Mouse (Mus musculus) cerebellum, adult 2 months (tissue): Measurements from ENCODE around the gene Plxna4. TPM values are rescaled to one million over a fixed set of nuclear protein-coding genes. Genes with fewer than 3 reads are reported as not detected.

Experiments used
- DNase-seq, 2 experiments: peaks; one replicate each; pipeline ENCODE4 v3.0.0; 2021
- H3K27ac ChIP-seq: fragments of 200-500 bp; 2 replicates; pipeline ENCODE4 v1.5.1; 2012; ENCODE audit warnings: low read length, control low read depth, inconsistent platforms; ENCODE audit not compliant: insufficient read depth
- H3K27me3 ChIP-seq: fragments of 200-500 bp; 2 replicates; pipeline ENCODE4 v1.6.1; 2012; ENCODE audit warnings: inconsistent platforms, mild to moderate bottlenecking, low read length, moderate library complexity; ENCODE audit not compliant: control insufficient read depth, insufficient read depth
- H3K4me1 ChIP-seq: fragments of 200-500 bp; 2 replicates; pipeline ENCODE4 v1.6.1; 2011; ENCODE audit warnings: low read length; ENCODE audit not compliant: control insufficient read depth, insufficient read depth
- H3K4me3 ChIP-seq: fragments of 200-500 bp; replicated peaks from 2 replicates; pipeline ENCODE3; 2011; ENCODE audit warnings: mild to moderate bottlenecking, low read depth, low read length, control low read depth; ENCODE audit not compliant: insufficient read depth
- CTCF ChIP-seq: fragments of 200-500 bp; IDR thresholded peaks from 2 replicates; pipeline ENCODE4 v1.5.1; 2011; ENCODE audit warnings: low read depth, mild to moderate bottlenecking, control low read depth, low read length, moderate library complexity, borderline replicate concordance; ENCODE audit not compliant: insufficient read depth
- POLR2A ChIP-seq: fragments of 200-500 bp; IDR thresholded peaks from 2 replicates; pipeline ENCODE4 v1.6.1; 2011; ENCODE audit warnings: low read length, control low read depth, borderline replicate concordance; ENCODE audit not compliant: insufficient read depth
- WGBS: fragments of 180-500 bp; shearing (Covaris S2); methylation state at CpG from one replicate; pipeline ENCODE4 v1.1.7; 2018; 5-methylcytosine and 5-hydroxymethylcytosine counted together
- polyA plus RNA-seq: library from polyadenylated mRNA; depleted of rRNA; stranded (reverse); fragments of >200 nt; gene quantifications from 2 replicates; pipeline ENCODE4 v1.2.3, GENCODE M21; 2012

Gene Plxna4
- polyA plus RNA-seq, 1 experiment, result 15.6 TPM

GRCm38 (mm10) chr6:32338416-32338943, 249.5 kb downstream of the Plxna4 start:
- DNase-seq, result no peak
- Histone ChIP-seq H3K4me1 (peaks cover 6% of the 10 kb centered on the region; the same call in 1 of the 2 replicates), H3K27ac (no peak overlapping the region), H3K27me3 (no peaks in the 10 kb centered on the region; the same call in 1 of the 2 replicates), H3K4me3 (no peak overlapping the region)
- TF ChIP-seq POLR2A (no peak), CTCF (no peak)
- 62% methylated on average over 8 of the region's 8 CpGs for WGBS

- DNase-seq, result no peak
- Histone ChIP-seq H3K27ac (no peak overlapping the region), H3K27me3 (no peaks in the 10 kb centered on the region), H3K4me1 (no peaks in the 10 kb centered on the region), H3K4me3 (no peak overlapping the region)
- TF ChIP-seq POLR2A (no peak), CTCF (no peak)
Observed at GRCm38 (mm10) chr6:32331281-32331680, 256.7 kb downstream of the Plxna4 start.

GRCm38 (mm10) chr6:32330034-32330795, 257.8 kb downstream of the Plxna4 start:
- TF ChIP-seq CTCF (no peak), POLR2A (no peak)
- WGBS, result 74% methylated on average over 9 of the region's 9 CpGs
- no peak overlapping the region for H3K4me3 ChIP-seq
- H3K27ac ChIP-seq, result no peak overlapping the region
- no peaks in the 10 kb centered on the region for H3K27me3 ChIP-seq
- DNase-seq, result no peak
- no peaks in the 10 kb centered on the region for H3K4me1 ChIP-seq

- TF ChIP-seq POLR2A (no peak), CTCF (peak; percentile 99)
- under 1% methylated on average over 8 of the region's 8 CpGs for WGBS
- Histone ChIP-seq H3K27me3 (no peaks in the 10 kb centered on the region), H3K4me1 (no peaks in the 10 kb centered on the region), H3K4me3 (no peak overlapping the region), H3K27ac (no peak overlapping the region)
- DNase-seq, result peak; percentile 79 to 86
Observed at GRCm38 (mm10) chr6:32328028-32328427, 260.0 kb downstream of the Plxna4 start.

GRCm38 (mm10) chr6:32327173-32327572, 260.8 kb downstream of the Plxna4 start:
- WGBS, result 32% methylated on average over 5 of the region's 5 CpGs
- no peak overlapping the region for H3K4me3 ChIP-seq
- no peak for TF ChIP-seq CTCF
- no peaks in the 10 kb centered on the region for H3K4me1 ChIP-seq
- no peak for DNase-seq
- H3K27me3 ChIP-seq, result no peaks in the 10 kb centered on the region
- no peak overlapping the region for H3K27ac ChIP-seq

- TF ChIP-seq CTCF (no peak), POLR2A (no peak)
- Histone ChIP-seq H3K27ac (no peak overlapping the region), H3K4me1 (no peaks in the 10 kb centered on the region), H3K4me3 (no peak overlapping the region), H3K27me3 (no peaks in the 10 kb centered on the region; the same call in 1 of the 2 replicates)
- 96% methylated on average over 5 of the region's 5 CpGs for WGBS
- no peak for DNase-seq
Observed at GRCm38 (mm10) chr6:32326406-32326805, 261.6 kb downstream of the Plxna4 start.

GRCm38 (mm10) chr6:32325851-32326250, 262.1 kb downstream of the Plxna4 start:
- no peak for TF ChIP-seq POLR2A
- TF ChIP-seq CTCF, result no peak
- no peak for DNase-seq
- Histone ChIP-seq H3K27ac (no peak overlapping the region), H3K4me1 (no peaks in the 10 kb centered on the region), H3K27me3 (no peaks in the 10 kb centered on the region; the same call in 1 of the 2 replicates), H3K4me3 (no peak overlapping the region)
- WGBS, result 91% methylated on average over 7 of the region's 7 CpGs

GRCm38 (mm10) chr6:32321187-32321586, 266.8 kb downstream of the Plxna4 start:
- 78% methylated on average over 3 of the region's 3 CpGs for WGBS
- H3K27ac ChIP-seq, result no peak overlapping the region
- peaks cover 5% of the 10 kb centered on the region; the same call in 1 of the 2 replicates for H3K4me1 ChIP-seq
- DNase-seq, result no peak
- TF ChIP-seq POLR2A (no peak), CTCF (no peak)
- H3K4me3 ChIP-seq, result no peak overlapping the region
- H3K27me3 ChIP-seq, result no peaks in the 10 kb centered on the region; the same call in 1 of the 2 replicates
